Mouse (Mus musculus) R1 (cell line): ENCODE data around the gene Rtp3.

Source experiments
- DNase-seq: peaks from one replicate; pipeline ENCODE4 v3.0.0-alpha.2; 2018; ENCODE audit warnings: low read depth, low spot score

Rtp3 gene

GRCm38 (mm10) chr9:110982351-110982750, 8.0 kb downstream of the Rtp3 start:
- no peak for DNase-seq

- DNase-seq, result peak; percentile 90
These were observed 11.0 kb downstream of the Rtp3 start for GRCm38 (mm10) chr9:110979411-110979810.

- no peak for DNase-seq
These were observed 24.5 kb downstream of the Rtp3 start for GRCm38 (mm10) chr9:110965910-110966231.

- DNase-seq, result peak; percentile 96
These were observed 25.1 kb downstream of the Rtp3 start for GRCm38 (mm10) chr9:110965062-110965909.

- no peak for DNase-seq
These were observed 26.7 kb downstream of the Rtp3 start for GRCm38 (mm10) chr9:110963566-110964115.

GRCm38 (mm10) chr9:110961386-110961785, 29.0 kb downstream of the Rtp3 start:
- no peak for DNase-seq

GRCm38 (mm10) chr9:110960230-110961149, 29.9 kb downstream of the Rtp3 start:
- DNase-seq, result peak; percentile 92

GRCm38 (mm10) chr9:110959669-110960068, 30.7 kb downstream of the Rtp3 start:
- DNase-seq, result no peak

- DNase-seq, result no peak
These were observed 34.4 kb downstream of the Rtp3 start for GRCm38 (mm10) chr9:110955962-110956361.

GRCm38 (mm10) chr9:110954681-110955445, 35.5 kb downstream of the Rtp3 start:
- no peak for DNase-seq

- peak; percentile 81 for DNase-seq
These were observed 36.6 kb downstream of the Rtp3 start for GRCm38 (mm10) chr9:110953550-110954461.

GRCm38 (mm10) chr9:110952931-110953549, 37.3 kb downstream of the Rtp3 start:
- peak; percentile 74 for DNase-seq

- DNase-seq, result peak; percentile 60
These were observed 38.0 kb downstream of the Rtp3 start for GRCm38 (mm10) chr9:110952398-110952797.

- DNase-seq, result no peak
These were observed 38.5 kb downstream of the Rtp3 start for GRCm38 (mm10) chr9:110951866-110952265.

GRCm38 (mm10) chr9:110951397-110951796, 39.0 kb downstream of the Rtp3 start, which contains the start of gene Lrrc2:
Gene Lrrc2, plus strand, starts transcription at chr9:110951545.
- DNase-seq, result peak; percentile 88

- no peak for DNase-seq
These were observed 40.3 kb downstream of the Rtp3 start for GRCm38 (mm10) chr9:110950109-110950508.

GRCm38 (mm10) chr9:110948813-110949310, 41.5 kb downstream of the Rtp3 start:
- DNase-seq, result no peak

- DNase-seq, result peak; percentile 95
These were observed 42.5 kb downstream of the Rtp3 start for GRCm38 (mm10) chr9:110947900-110948299.

- DNase-seq, result peak; percentile 99
These were observed 43.1 kb downstream of the Rtp3 start for GRCm38 (mm10) chr9:110947261-110947661.
